Mouse (Mus musculus): ENCODE measurements around the gene Zbtb41.

- TF ChIP-seq POLR2A (IDR thresholded peaks at IDR 0.05; ENCODE audit: low read depth, low read length) (no peak), CTCF (IDR thresholded peaks at IDR 0.05; ENCODE audit: borderline replicate concordance, insufficient read depth, low read length) (no peak)
These were observed 43.8 kb downstream of the Zbtb41 start for GRCm38 (mm10) chr1:139465936-139466335.
